Mouse (Mus musculus) left cerebral cortex, adult 6 months (tissue): ENCODE data around the gene Ubqln2. TPM values are rescaled to one million over a fixed set of nuclear protein-coding genes. Genes with fewer than 3 reads are reported as not detected.

Experiments
- long read RNA-seq, 2 experiments: library from polyadenylated mRNA; unstranded; transcript quantifications; one replicate each; pipeline ENCODE4 v2.0.0; 2019 to 2020
- polyA plus RNA-seq: library from polyadenylated mRNA; unstranded; fragments of <200 nt; fragmentation: Nextera tagmentation; gene quantifications from 2 replicates; pipeline ENCODE4 v1.2.3, GENCODE M21; 2021

Gene Ubqln2
- polyA plus RNA-seq = 15.8 and 41.7 TPM in 2 replicates
- long read RNA-seq, experiment 1, transcript Ubqln2-201 (1 exons, 3,344 nt) = major isoform, 8 of 8 reads
- long read RNA-seq, experiment 1, partial matches to known transcripts = 0 of 8 reads
- long read RNA-seq, experiment 1, other reads (novel, unspliced or antisense) = 0 of 8 reads
- long read RNA-seq, experiment 2, transcript Ubqln2-201 (1 exons, 3,344 nt) = major isoform, 24 of 24 reads
- long read RNA-seq, experiment 2, partial matches to known transcripts = 0 of 24 reads
- long read RNA-seq, experiment 2, other reads (novel, unspliced or antisense) = 0 of 24 reads

DNA sequence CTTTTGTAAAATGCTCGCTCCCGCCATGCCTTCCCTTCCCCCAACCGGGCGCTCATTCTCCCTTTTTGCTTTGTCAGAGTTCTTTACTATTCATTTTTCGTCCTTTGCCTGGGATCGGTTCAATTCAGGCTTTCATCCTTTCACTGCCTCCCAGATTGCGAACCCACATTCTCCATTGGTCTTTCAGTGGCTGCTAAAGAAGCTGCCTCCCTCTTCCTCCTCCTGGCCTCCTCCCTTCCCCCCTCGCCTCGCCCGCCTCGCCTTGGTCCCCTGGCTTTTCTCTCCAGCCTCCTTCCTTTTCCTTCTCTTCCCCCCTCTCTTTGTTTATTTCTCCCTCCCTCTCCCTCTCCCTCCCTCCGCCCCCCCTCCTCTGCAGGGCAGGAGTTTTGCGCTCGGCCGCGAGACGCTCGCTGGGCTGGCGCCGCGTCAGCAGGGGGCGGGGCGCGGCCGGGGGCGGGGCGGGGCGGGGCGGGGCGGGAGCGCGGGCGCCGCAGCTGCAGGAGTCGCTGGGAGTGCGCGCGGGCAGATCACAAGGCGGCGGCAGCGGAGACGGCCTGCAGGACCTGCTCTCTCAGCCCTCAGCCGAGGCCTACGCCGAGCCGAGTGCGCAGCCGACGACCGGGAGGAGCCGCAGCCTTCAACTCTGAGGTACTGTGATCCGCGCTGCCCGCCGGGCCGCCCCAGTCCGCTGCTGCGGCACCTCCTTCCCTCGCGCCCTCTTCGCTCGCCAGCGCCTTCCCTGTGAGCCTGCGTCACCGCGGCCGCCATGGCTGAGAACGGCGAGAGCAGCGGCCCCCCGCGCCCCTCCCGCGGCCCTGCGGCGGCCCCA lies at the start of gene Ubqln2:
Ubqln2 (plus strand) TSS at position 540 of the 829 bp plus-strand sequence.

Other genes starting within 250 kb of the Ubqln2 start
- not detected in 2 replicates for gene Cypt3, start 60.4 kb downstream of the Ubqln2 start, polyA plus RNA-seq
- 0.51 and 0.89 TPM in 2 replicates for gene Kctd12b, start 198.2 kb downstream of the Ubqln2 start, polyA plus RNA-seq
- 77.8 and 82.7 TPM in 2 replicates for gene Nbdy, start 225.4 kb downstream of the Ubqln2 start, polyA plus RNA-seq